ENCODE assay signal across 7 mouse cellular contexts in the genomic region with DNA sequence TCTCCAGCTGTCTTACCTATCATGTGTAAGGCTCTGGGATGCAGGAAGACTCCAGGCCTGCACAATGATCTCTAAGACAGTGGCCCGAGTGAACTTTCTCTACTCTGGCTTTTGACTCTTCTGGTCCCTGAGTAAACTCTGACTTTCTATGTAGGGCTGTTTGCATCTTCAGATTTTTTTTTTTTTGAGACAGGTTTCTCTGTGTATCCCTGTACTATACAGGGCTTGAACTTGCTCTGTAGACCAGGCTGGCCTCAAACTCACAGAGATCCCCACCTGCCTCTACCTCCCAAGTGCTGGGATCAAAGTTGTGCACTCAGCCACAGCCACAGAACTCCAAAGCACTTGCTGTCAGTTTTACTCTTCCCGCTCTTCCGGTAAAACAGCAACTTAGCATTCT. TPM values are rescaled to one million over a fixed set of nuclear protein-coding genes. Genes with fewer than 3 reads are reported as not detected.
DNase-seq lines count a peak whose midpoint lies in the region; ATAC-seq lines count a peak whose summit lies in the region.

No protein-coding gene starts in this region.

- H3K9ac ChIP-seq in heart, embryonic 14.5 days (ENCODE audit: low read length), result peak overlapping the region; percentile 57
- no peak overlapping the region for H3K9ac ChIP-seq in midbrain, embryonic 11.5 days (ENCODE audit: low read length)
- no peak overlapping the region for H3K9ac ChIP-seq in midbrain, embryonic 15.5 days
- H3K9ac ChIP-seq in intestine, embryonic 16.5 days (ENCODE audit: low read depth, low read length), result no peak overlapping the region
- 0 out of 2 replicates have a peak overlapping the region, but pooled peaks have one; percentile 25 for H3K9ac ChIP-seq in stomach, embryonic 16.5 days (ENCODE audit: low read length)

- no peak for ATAC-seq in heart, embryonic 14.5 days (ENCODE audit: insufficient number of reproducible peaks, insufficient read depth, low FRiP score, low read depth)
- ATAC-seq in midbrain, embryonic 11.5 days (ENCODE audit: low FRiP score), result no peak
- ATAC-seq in midbrain, embryonic 15.5 days (replicated peaks), result no peak
- ATAC-seq in intestine, embryonic 16.5 days, result peak; percentile 15; the same call in 1 of the 2 replicates
- peak; percentile 11; the same call in 1 of the 2 replicates for ATAC-seq in stomach, embryonic 16.5 days (ENCODE audit: insufficient read depth, low FRiP score)

- no peak overlapping the region for H3K4me3 ChIP-seq in heart, embryonic 14.5 days (ENCODE audit: control insufficient read depth in 1 of 2, insufficient read depth in 1 of 2, low read depth in 1 of 2, low read length in 2 of 2)
- no peak overlapping the region for H3K4me3 ChIP-seq in midbrain, embryonic 11.5 days (ENCODE audit: low read depth, low read length)
- H3K4me3 ChIP-seq in midbrain, embryonic 15.5 days, result no peak overlapping the region
- no peak overlapping the region for H3K4me3 ChIP-seq in intestine, embryonic 16.5 days (ENCODE audit: low read length)
- no peak overlapping the region for H3K4me3 ChIP-seq in stomach, embryonic 16.5 days (replicated peaks; ENCODE audit: low read length)

- 12% methylated on average over 3 of the region's 3 CpGs for WGBS in heart, embryonic 14.5 days
- WGBS in midbrain, embryonic 11.5 days, result 82% methylated on average over 3 of the region's 3 CpGs
- WGBS in midbrain, embryonic 15.5 days, result 77% methylated on average over 3 of the region's 3 CpGs
- 49% methylated on average over 3 of the region's 3 CpGs for WGBS in intestine, embryonic 16.5 days
- 31% methylated on average over 3 of the region's 3 CpGs for WGBS in stomach, embryonic 16.5 days

- no peaks in the 10 kb centered on the region for H3K27me3 ChIP-seq in heart, embryonic 14.5 days (ENCODE audit: control insufficient read depth, insufficient read depth, low read length)
- no peaks in the 10 kb centered on the region for H3K27me3 ChIP-seq in midbrain, embryonic 11.5 days (ENCODE audit: control insufficient read depth, insufficient read depth, low read length)
- no peaks in the 10 kb centered on the region for H3K27me3 ChIP-seq in midbrain, embryonic 15.5 days (replicated peaks)
- 0 out of 2 replicates have a peak, but pooled peaks cover 3% of the 10 kb centered on the region for H3K27me3 ChIP-seq in intestine, embryonic 16.5 days (replicated peaks; ENCODE audit: control insufficient read depth, insufficient read depth, low read length)
- H3K27me3 ChIP-seq in stomach, embryonic 16.5 days (ENCODE audit: control insufficient read depth, insufficient read depth, low read length), result no peaks in the 10 kb centered on the region

- no peaks in the 10 kb centered on the region for H3K9me3 ChIP-seq in heart, embryonic 14.5 days (ENCODE audit: control insufficient read depth, low read length)
- no peaks in the 10 kb centered on the region for H3K9me3 ChIP-seq in midbrain, embryonic 11.5 days (ENCODE audit: control insufficient read depth, low read length)
- no peaks in the 10 kb centered on the region for H3K9me3 ChIP-seq in midbrain, embryonic 15.5 days
- no peaks in the 10 kb centered on the region for H3K9me3 ChIP-seq in intestine, embryonic 16.5 days (ENCODE audit: control insufficient read depth, low read length)
- H3K9me3 ChIP-seq in stomach, embryonic 16.5 days (replicated peaks; ENCODE audit: control insufficient read depth, low read length), result no peaks in the 10 kb centered on the region

- H3K4me1 ChIP-seq in heart, embryonic 14.5 days (ENCODE audit: control insufficient read depth in 2 of 2, insufficient read depth in 2 of 2, low read length in 2 of 2), result peaks cover 33 to 71% of the 10 kb centered on the region in 2 experiments
- no peaks in the 10 kb centered on the region for H3K4me1 ChIP-seq in midbrain, embryonic 11.5 days (ENCODE audit: control insufficient read depth, insufficient read depth, low read length)
- H3K4me1 ChIP-seq in midbrain, embryonic 15.5 days, result no peaks in the 10 kb centered on the region
- peaks cover 13% of the 10 kb centered on the region for H3K4me1 ChIP-seq in intestine, embryonic 16.5 days (ENCODE audit: control insufficient read depth, insufficient read depth, low read length)
- H3K4me1 ChIP-seq in stomach, embryonic 16.5 days (ENCODE audit: control insufficient read depth, insufficient read depth, low read length), result peaks cover 18% of the 10 kb centered on the region

- DNase-seq in heart, adult 9 months (ENCODE audit: low spot score in 2 of 2), result no peak
- peak; percentile 59 for DNase-seq in midbrain, embryonic 11.5 days (ENCODE audit: low spot score, missing footprints)
- DNase-seq in embryo, embryonic 10.5 days (ENCODE audit: low spot score), result no peak

- peak overlapping the region; percentile 92 to 94 for H3K27ac ChIP-seq in heart, embryonic 14.5 days (replicated peaks in 1 of 2; ENCODE audit: control insufficient read depth in 1 of 2, insufficient read depth in 1 of 2, low read depth in 2 of 2, low read length in 2 of 2)
- no peak overlapping the region for H3K27ac ChIP-seq in midbrain, embryonic 11.5 days (ENCODE audit: low read depth, low read length)
- H3K27ac ChIP-seq in midbrain, embryonic 15.5 days, result no peak overlapping the region
- 0 out of 2 replicates have a peak overlapping the region, but pooled peaks have one; percentile 52 for H3K27ac ChIP-seq in intestine, embryonic 16.5 days (ENCODE audit: low read length)
- peak overlapping the region; percentile 89 for H3K27ac ChIP-seq in stomach, embryonic 16.5 days (ENCODE audit: low read length)

- H3K36me3 ChIP-seq in heart, embryonic 14.5 days (ENCODE audit: control insufficient read depth, insufficient read depth, low read length), result peaks cover 4% of the 10 kb centered on the region; the same call in 1 of the 2 replicates
- no peaks in the 10 kb centered on the region for H3K36me3 ChIP-seq in midbrain, embryonic 11.5 days (ENCODE audit: control insufficient read depth, insufficient read depth, low read length)
- H3K36me3 ChIP-seq in midbrain, embryonic 15.5 days (replicated peaks), result no peaks in the 10 kb centered on the region
- no peaks in the 10 kb centered on the region for H3K36me3 ChIP-seq in intestine, embryonic 16.5 days (ENCODE audit: control insufficient read depth, insufficient read depth, low read length)
- H3K36me3 ChIP-seq in stomach, embryonic 16.5 days (ENCODE audit: control insufficient read depth, insufficient read depth, low read length), result no peaks in the 10 kb centered on the region

- peak overlapping the region; percentile 56 for H3K4me2 ChIP-seq in heart, embryonic 14.5 days (ENCODE audit: low read length)
- H3K4me2 ChIP-seq in midbrain, embryonic 11.5 days, result no peak overlapping the region
- no peak overlapping the region for H3K4me2 ChIP-seq in midbrain, embryonic 15.5 days
- H3K4me2 ChIP-seq in intestine, embryonic 16.5 days (ENCODE audit: low read depth, low read length), result no peak overlapping the region
- H3K4me2 ChIP-seq in stomach, embryonic 16.5 days (ENCODE audit: low read depth, low read length), result peak overlapping the region; percentile 28; the same call in 1 of the 2 replicates

RNA-seq across cellular contexts. Expression of a gene that starts 16.8 kb away (rescaled TPM):
- polyA plus RNA-seq in heart, embryonic 14.5 days (2014; fragmentation: Nextera tagmentation; extraction: Ambion mirVana), result 58.5 and 60.6 TPM in 2 replicates
- 13.8 and 14.9 TPM in 2 replicates for polyA plus RNA-seq in midbrain, embryonic 11.5 days (2014; fragmentation: Nextera tagmentation; extraction: Ambion mirVana)
- 7.5 and 7.8 TPM in 2 replicates for polyA plus RNA-seq in midbrain, embryonic 15.5 days (2015; fragmentation: Nextera tagmentation; extraction: Ambion mirVana)
- 26.6 and 27.3 TPM in 2 replicates for polyA plus RNA-seq in intestine, embryonic 16.5 days (2015; fragmentation: Nextera tagmentation; extraction: Ambion mirVana)
- 50.1 and 51.2 TPM in 2 replicates for polyA plus RNA-seq in stomach, embryonic 16.5 days (2015; fragmentation: Nextera tagmentation; extraction: Ambion mirVana)

Comparison
In these comparisons a context has a peak if more than half of its experiments do, and no peak if none do; other contexts are left out.
1. ATAC-seq: peak in intestine, embryonic 16.5 days (single experiment) and stomach, embryonic 16.5 days (single experiment); none in heart, embryonic 14.5 days (single experiment), midbrain, embryonic 11.5 days (single experiment) and midbrain, embryonic 15.5 days (single experiment).
2. H3K27ac ChIP-seq: peak in heart, embryonic 14.5 days (2 of 2), intestine, embryonic 16.5 days (single experiment) and stomach, embryonic 16.5 days (single experiment); none in midbrain, embryonic 11.5 days (single experiment) and midbrain, embryonic 15.5 days (single experiment).
3. H3K4me2 ChIP-seq: peak in heart, embryonic 14.5 days (single experiment) and stomach, embryonic 16.5 days (single experiment); none in midbrain, embryonic 11.5 days (single experiment), midbrain, embryonic 15.5 days (single experiment) and intestine, embryonic 16.5 days (single experiment).
4. H3K9ac ChIP-seq: peak in heart, embryonic 14.5 days (single experiment) and stomach, embryonic 16.5 days (single experiment); none in midbrain, embryonic 11.5 days (single experiment), midbrain, embryonic 15.5 days (single experiment) and intestine, embryonic 16.5 days (single experiment).